Mouse (Mus musculus): ENCODE data around the gene Khdrbs1. TPM values are rescaled to one million over a fixed set of nuclear protein-coding genes. Genes with fewer than 3 reads are reported as not detected.
A peak's percentile ranks its signal among the peaks of the same experiment; 100 is the strongest.
"Not testable (repeated sequence)": the region's sequence is repeated elsewhere in the genome, so short reads cannot be mapped to it uniquely, and the experiment has no call there.

The Khdrbs1 gene
- polyA plus RNA-seq, 1 experiment from 2014 or later: 187 TPM

DNA sequence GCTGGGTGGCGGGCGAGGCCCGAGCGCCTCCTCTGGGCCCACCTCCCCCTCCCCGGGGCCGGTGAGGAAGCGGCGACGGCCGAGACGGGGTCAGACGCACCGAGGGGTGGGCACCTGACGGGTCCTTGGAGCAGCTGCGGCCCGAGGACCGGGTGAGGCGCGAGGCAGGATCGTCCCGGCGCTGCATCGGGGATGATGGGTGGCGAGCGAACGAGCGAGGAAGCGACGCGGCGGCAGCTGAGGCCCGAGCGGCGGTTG is 200 bp downstream of the Khdrbs1 start:
- H3K36me3 ChIP-seq: no peaks in the 10 kb centered on the region
- peak; percentile 44 for ATAC-seq (replicated peaks)
- no peaks in the 10 kb centered on the region for H3K27me3 ChIP-seq
- H3K4me3 ChIP-seq: peak overlapping the region; percentile 87
- peak overlapping the region; percentile 96 for H3K9ac ChIP-seq (replicated peaks)
- H3K4me1 ChIP-seq: peaks cover 40% of the 10 kb centered on the region
- 0% methylated on average over 34 of the region's 34 CpGs for WGBS
- H3K27ac ChIP-seq (replicated peaks): peak overlapping the region; percentile 100
- H3K4me2 ChIP-seq (replicated peaks): peak overlapping the region; percentile 47; the same call in 1 of the 2 replicates
- H3K9me3 ChIP-seq: no peaks in the 10 kb centered on the region

DNA sequence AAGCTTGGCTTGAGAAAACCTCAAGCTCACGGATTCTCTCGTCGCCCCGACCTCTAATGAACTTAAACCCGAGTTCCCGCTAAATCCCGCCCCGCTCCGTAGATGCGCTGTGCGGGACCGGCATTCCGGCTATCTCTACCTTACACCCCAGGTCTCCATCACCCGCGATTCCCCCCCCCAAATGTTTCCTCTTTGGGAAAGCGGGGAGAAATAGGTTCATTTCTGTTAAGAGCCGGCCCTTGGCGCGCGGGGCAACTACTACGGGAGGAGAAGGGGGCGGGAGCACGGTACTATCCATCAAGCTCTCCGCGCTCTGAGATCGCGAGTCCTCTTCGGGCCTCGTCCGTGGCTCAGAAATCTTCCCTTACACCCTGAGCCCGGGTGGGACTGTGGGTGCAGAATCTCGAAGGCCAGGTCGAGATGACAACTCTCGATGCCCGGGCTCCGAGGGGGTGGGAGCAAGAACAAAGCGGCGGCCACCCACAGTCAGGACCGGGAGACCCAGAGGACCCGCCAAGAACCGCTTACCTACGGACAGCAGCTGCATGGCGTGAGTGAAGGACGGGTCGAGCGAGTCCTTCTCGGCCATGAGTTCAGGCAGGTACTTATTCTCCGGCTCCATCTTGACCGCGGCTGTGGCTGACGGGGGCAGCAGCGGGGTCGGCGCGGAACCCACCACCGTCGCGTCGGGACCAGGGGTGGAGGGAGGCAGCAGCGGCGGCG is 691 bp downstream of the Khdrbs1 start:
- Histone ChIP-seq H3K27me3 (no peaks in the 10 kb centered on the region), H3K4me1 (peaks cover 43% of the 10 kb centered on the region), H3K27ac (replicated peaks) (peak overlapping the region; percentile 100), H3K4me3 (peak overlapping the region; percentile 87), H3K9ac (replicated peaks) (peak overlapping the region; percentile 96), H3K36me3 (no peaks in the 10 kb centered on the region), H3K9me3 (no peaks in the 10 kb centered on the region), H3K4me2 (replicated peaks) (peak overlapping the region; percentile 47)
- ATAC-seq (replicated peaks): no peak
- WGBS: under 1% methylated on average over 62 of the region's 62 CpGs

DNA sequence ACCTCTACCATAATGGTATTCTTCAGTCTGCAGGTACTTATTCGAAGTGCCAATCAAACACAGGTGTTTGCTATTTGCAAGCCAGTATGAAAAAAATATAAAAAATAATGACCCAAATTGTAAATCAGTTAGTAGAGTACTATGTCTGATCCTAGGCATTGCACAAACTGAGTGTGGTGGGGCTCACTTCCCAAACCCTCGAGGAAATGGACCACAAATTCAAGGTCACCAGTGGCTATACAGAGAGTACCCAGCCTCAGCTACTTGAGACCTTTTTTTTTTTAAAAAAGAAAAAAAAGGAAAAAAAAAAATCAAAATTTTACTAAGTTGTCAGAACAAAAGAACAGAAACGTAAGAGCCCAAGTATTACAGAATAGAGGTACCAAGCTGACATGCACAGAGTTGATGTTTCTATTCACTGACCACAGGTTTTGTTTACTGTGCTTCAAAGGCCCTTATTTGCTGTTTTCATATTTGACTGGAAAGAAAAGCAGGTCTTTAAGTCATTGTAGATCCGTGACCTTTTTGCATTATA is 2.9 kb downstream of the Khdrbs1 start:
- 70% methylated on average over 4 of the region's 4 CpGs for WGBS
- H3K4me1 ChIP-seq: peaks cover 52% of the 10 kb centered on the region
- H3K9ac ChIP-seq (replicated peaks): 0 out of 2 replicates have a peak overlapping the region, but pooled peaks have one; percentile 16

DNA sequence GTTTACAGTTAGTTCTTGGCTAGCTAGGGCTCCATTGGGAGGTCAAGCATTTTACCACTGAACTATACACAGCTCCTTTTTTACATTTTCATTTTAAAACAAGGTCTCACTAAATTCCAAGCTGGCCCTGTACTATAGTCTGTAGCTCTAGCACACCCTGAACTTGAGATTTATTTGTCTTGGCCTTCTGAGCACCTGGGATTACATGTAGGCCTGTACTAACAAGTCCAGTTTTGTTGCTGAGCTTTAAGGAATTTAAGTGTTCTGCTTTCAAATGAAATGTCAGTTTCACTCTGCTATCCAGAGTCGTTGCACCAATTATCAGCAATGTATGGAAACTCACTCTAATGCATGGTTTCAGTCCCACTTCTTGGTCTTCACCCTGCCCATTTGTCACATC is 5.9 kb downstream of the Khdrbs1 start:
- Histone ChIP-seq H3K36me3 (no peaks in the 10 kb centered on the region), H3K27ac (replicated peaks) (no peak overlapping the region), H3K9ac (replicated peaks) (no peak overlapping the region), H3K27me3 (no peaks in the 10 kb centered on the region), H3K9me3 (no peaks in the 10 kb centered on the region), H3K4me3 (no peak overlapping the region), H3K4me2 (replicated peaks) (no peak overlapping the region), H3K4me1 (peaks cover 48% of the 10 kb centered on the region)
- no peak for ATAC-seq (replicated peaks)
- 86% methylated on average over 1 of the region's 1 CpGs for WGBS

More for the DNA sequence above, 2.9 kb downstream of the Khdrbs1 start:
- ATAC-seq (replicated peaks): no peak
- Histone ChIP-seq H3K27me3 (no peaks in the 10 kb centered on the region), H3K4me3 (peak overlapping the region; percentile 87), H3K4me2 (replicated peaks) (peak overlapping the region; percentile 47), H3K9me3 (no peaks in the 10 kb centered on the region), H3K36me3 (no peaks in the 10 kb centered on the region), H3K27ac (replicated peaks) (no peak overlapping the region)

DNA sequence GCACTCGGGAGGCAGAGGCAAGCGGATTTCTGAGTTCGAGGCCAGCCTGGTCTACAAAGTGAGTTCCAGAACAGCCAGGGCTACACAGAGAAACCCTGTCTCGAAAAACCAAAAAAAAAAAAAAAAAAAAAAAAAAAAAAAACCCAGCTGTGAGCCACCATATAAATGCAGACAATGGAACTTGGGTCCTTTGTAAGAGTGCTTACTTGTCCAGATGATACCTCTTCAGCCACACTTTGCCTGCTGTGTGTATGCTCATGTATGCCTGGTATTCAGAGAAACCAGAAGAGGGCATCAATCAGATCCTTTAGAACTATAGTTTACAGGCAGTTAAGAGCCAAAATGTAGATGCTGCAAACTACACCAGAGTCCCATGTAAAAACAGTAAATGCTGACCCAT is 6.6 kb downstream of the Khdrbs1 start:
- H3K36me3 ChIP-seq; H3K4me2 ChIP-seq (replicated peaks); H3K27ac ChIP-seq (replicated peaks); H3K9me3 ChIP-seq; H3K27me3 ChIP-seq; ATAC-seq (replicated peaks); H3K9ac ChIP-seq (replicated peaks); H3K4me3 ChIP-seq: not testable (repeated sequence)
- H3K4me1 ChIP-seq: peaks cover 47% of the 10 kb centered on the region
- 78% methylated on average over 4 of the region's 4 CpGs for WGBS

DNA sequence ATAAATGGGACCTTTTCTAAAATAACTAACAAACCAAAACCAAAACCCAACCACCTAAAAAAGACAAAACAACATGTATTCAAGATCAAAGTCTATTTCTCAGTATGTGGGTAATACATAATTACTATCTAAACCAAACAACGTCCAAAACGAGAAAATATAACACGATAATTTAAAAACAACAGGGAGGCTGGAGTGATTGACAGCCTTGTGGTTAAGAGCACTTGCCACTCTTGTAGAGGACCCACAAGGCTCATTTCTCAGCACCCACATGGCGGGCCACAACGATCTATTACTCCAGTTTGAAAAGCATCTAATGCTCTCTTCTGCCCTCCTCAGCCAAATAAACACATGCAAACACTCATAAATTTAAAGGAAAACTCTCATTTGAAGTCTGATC is 10.7 kb downstream of the Khdrbs1 start:
- Histone ChIP-seq H3K9me3 (no peaks in the 10 kb centered on the region), H3K4me2 (replicated peaks) (no peak overlapping the region), H3K36me3 (peaks cover 23% of the 10 kb centered on the region), H3K9ac (replicated peaks) (no peak overlapping the region), H3K4me1 (peaks cover 14% of the 10 kb centered on the region; the same call in 1 of the 2 replicates), H3K27me3 (no peaks in the 10 kb centered on the region), H3K27ac (replicated peaks) (no peak overlapping the region), H3K4me3 (no peak overlapping the region)
- WGBS: 78% methylated on average over 5 of the region's 5 CpGs
- ATAC-seq (replicated peaks): no peak

DNA sequence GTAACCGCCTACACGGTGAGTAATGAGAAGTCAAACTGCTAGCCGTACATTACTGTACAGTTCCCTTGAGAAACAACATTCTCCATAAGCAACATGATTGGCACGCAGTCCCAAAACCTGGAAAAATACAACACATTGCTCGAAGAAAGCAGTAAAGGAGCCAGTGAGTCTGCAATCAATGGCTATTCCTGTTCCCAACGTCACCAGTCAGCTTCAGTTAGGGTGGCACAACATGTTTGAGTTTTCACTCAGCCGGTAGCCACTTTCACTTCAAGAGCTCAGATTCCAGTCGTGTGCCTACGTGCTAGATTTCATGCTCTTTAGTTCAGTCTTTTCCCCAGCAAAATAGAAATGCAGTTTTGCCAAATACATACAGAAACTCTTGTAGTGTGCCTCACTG is 25.8 kb downstream of the Khdrbs1 start:
- Histone ChIP-seq H3K36me3 (peaks cover 83% of the 10 kb centered on the region), H3K27ac (replicated peaks) (no peak overlapping the region), H3K4me1 (no peaks in the 10 kb centered on the region), H3K9ac (replicated peaks) (no peak overlapping the region), H3K9me3 (no peaks in the 10 kb centered on the region), H3K4me2 (replicated peaks) (no peak overlapping the region), H3K27me3 (no peaks in the 10 kb centered on the region), H3K4me3 (no peak overlapping the region)
- no peak for ATAC-seq (replicated peaks)
- WGBS: 93% methylated on average over 9 of the region's 9 CpGs

DNA sequence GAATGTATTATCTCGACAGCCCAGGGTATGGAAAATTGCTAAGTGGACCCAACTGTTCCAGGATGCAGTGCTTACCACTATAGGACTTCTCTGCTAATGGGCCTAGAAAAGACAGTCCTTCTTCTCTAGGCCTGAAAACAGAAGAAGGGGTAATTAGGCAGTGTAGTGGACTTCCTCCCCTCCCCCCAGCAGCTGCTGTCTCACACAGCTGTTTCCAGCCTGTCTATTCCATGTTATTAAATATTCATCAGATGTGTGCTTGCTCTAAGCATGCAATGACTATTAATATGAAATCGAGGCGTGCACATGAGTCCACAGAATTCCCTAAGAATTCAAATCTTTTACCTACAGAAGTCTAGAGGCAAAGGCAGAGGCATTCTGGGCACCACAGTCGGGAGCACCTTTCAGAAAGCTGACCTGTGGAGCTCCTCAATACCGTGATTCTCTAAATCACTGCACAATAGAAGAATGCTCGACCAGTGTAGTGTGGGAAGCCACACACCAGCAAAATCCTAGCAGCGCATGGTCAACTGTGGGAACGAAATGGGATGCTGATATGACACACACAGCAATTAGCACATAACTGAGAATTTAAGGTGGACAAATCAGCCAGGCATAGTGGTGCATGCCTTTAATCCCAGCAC is 32.5 kb downstream of the Khdrbs1 start:
- 52% methylated on average over 8 of the region's 8 CpGs for whole genome bisulfite sequencing
- Histone ChIP-seq H3K9ac (replicated peaks) (0 out of 2 replicates have a peak overlapping the region, but pooled peaks have one; percentile 6), H3K36me3 (peaks cover 81% of the 10 kb centered on the region), H3K4me3 (no peak overlapping the region), H3K9me3 (no peaks in the 10 kb centered on the region), H3K27me3 (no peaks in the 10 kb centered on the region), H3K27ac (replicated peaks) (peak overlapping the region; percentile 55), H3K4me2 (replicated peaks) (no peak overlapping the region), H3K4me1 (peaks cover 28% of the 10 kb centered on the region)
- peak; percentile 72 for ATAC-seq (replicated peaks)

DNA sequence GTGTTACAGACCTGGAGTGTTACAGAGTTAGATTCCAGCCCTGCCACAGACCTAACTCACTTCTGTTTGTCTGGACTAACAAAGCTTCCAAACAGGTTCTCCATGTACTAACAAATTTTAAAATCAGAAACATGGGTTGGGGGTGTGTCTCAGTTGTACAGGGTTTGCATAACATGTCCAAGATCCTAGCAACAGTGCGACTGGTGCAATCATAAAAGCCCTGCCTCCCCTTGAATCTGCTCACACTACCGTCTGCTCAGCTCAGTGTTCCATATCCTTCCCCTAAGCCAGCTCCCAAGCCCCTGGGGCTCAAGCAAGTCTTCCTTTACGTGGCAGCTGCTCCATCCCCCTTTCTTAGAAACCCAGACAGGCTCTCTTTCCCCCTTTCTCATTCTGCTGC is 35.4 kb downstream of the Khdrbs1 start:
- no peak for ATAC-seq (replicated peaks)
- 24% methylated on average over 3 of the region's 3 CpGs for WGBS
- peaks cover 45% of the 10 kb centered on the region for H3K4me1 ChIP-seq
- H3K9me3 ChIP-seq: no peaks in the 10 kb centered on the region
- H3K4me2 ChIP-seq (replicated peaks): no peak overlapping the region
- no peak overlapping the region for H3K4me3 ChIP-seq
- no peaks in the 10 kb centered on the region for H3K27me3 ChIP-seq
- H3K9ac ChIP-seq (replicated peaks): no peak overlapping the region; the same call in 1 of the 2 replicates
- peak overlapping the region; percentile 41; the same call in 1 of the 2 replicates for H3K27ac ChIP-seq (replicated peaks)
- H3K36me3 ChIP-seq: peaks cover 70% of the 10 kb centered on the region

DNA sequence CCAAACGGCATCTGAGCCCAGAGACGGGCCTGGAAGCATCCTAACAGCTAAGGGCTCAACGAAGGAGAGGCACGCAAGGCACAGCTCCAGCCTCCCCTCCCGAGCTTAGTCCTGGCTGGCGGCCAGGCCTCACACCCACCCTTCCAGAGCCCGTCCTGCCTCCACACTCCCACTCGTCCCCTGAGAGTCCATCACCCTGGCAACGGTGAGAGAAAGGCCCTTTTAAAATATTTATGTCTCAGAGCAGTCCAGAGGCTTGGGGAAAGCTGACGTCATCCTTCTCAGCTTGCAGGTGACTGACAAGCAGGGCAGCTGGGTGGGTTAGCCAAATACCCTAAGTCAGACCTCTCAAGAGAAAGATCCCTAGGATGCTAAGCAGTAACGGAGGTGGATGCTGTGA is 39.6 kb downstream of the Khdrbs1 start:
- H3K4me1 ChIP-seq: peaks cover 33% of the 10 kb centered on the region

DNA sequence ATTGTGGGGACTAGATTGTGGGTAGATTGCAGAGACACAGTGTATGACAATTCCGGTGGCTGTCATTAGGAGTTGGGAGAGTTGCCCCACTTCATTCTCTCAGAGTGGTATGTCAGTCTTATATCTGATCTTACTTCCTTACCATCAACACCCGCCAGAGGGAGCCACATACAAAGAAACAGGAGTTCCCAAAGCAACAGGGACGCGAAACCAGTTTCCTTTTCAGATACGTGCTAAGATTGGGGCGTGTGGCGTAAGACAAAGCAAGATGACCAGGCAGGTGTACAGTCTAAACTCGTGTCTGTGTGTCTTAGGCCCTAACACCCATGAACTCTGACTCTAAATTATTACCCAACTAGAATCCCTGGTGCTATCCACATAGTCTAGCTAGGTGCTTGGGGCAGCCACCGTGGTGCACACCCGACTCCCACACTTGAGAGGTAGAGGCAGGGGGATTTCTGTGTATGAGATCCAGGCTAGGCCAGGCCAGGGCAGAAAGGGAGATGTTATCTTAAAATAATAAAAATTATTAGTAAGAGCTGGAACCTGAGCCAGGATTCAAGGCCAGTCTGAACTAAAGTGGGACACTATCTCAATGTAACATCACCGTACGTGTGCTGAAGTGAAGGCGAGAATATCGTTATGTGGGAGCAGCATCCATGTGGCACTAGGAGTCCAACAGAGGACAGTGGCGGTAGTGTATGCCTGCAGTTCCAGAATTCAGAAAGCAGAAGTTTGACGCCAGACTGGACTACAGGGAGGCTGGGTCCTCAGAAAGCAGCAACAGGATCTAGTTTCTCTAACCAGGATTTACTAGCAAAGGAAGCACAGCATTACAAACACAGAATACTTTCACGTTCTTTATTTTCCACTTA is 40.4 kb downstream of the Khdrbs1 start:
- Histone ChIP-seq H3K9ac (replicated peaks) (peak overlapping the region; percentile 37), H3K4me2 (replicated peaks) (no peak overlapping the region; the same call in 1 of the 2 replicates), H3K36me3 (peaks cover 28% of the 10 kb centered on the region), H3K9me3 (no peaks in the 10 kb centered on the region), H3K4me3 (no peak overlapping the region), H3K4me1 (peaks cover 33% of the 10 kb centered on the region), H3K27me3 (no peaks in the 10 kb centered on the region), H3K27ac (replicated peaks) (peak overlapping the region; percentile 90)
- peak; percentile 36; the same call in 1 of the 2 replicates for ATAC-seq (replicated peaks)
- WGBS: 32% methylated on average over 17 of the region's 17 CpGs

More for the DNA sequence above, 39.6 kb downstream of the Khdrbs1 start:
- Histone ChIP-seq H3K4me2 (replicated peaks) (no peak overlapping the region; the same call in 1 of the 2 replicates), H3K36me3 (peaks cover 28% of the 10 kb centered on the region), H3K27me3 (no peaks in the 10 kb centered on the region), H3K4me3 (no peak overlapping the region), H3K9ac (replicated peaks) (peak overlapping the region; percentile 37), H3K9me3 (no peaks in the 10 kb centered on the region), H3K27ac (replicated peaks) (peak overlapping the region; percentile 90)
- ATAC-seq (replicated peaks): peak; percentile 88
- WGBS: 2% methylated on average over 11 of the region's 11 CpGs

DNA sequence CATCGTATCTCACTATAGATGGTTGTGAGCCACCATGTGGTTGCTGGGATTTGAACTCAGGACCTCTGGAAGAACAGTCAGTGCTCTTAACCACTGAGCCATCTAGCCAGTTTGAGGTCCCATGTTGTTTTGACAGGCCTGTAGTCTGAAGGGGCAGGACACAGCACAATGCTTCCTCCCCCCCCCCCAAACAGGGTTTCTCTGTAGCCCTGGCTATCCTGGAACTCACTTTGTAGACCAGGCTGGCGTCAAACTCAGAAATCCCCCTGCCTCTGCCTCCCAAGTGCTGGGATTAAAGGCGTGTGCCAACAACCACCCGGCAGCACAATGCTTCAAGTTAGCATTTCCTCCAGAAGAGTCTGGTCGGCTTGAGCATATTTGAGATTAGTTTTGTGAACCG is 41.4 kb downstream of the Khdrbs1 start:
- Histone ChIP-seq H3K4me1 (peaks cover 32% of the 10 kb centered on the region), H3K27ac (replicated peaks) (peak overlapping the region; percentile 90), H3K36me3 (peaks cover 23% of the 10 kb centered on the region)
- H3K27me3 ChIP-seq; H3K9ac ChIP-seq (replicated peaks); H3K4me2 ChIP-seq (replicated peaks); H3K4me3 ChIP-seq; ATAC-seq (replicated peaks); H3K9me3 ChIP-seq: not testable (repeated sequence)
- WGBS: 91% methylated on average over 6 of the region's 6 CpGs

Measured in forebrain, embryonic 15.5 days (tissue).